Mouse (Mus musculus): ENCODE results near the gene Cd96. TPM values are rescaled to one million over a fixed set of nuclear protein-coding genes. Genes with fewer than 3 reads are reported as not detected.

Cd96 gene
- polyA plus RNA-seq, 1 experiment from 2014 or later = not detected

DNA sequence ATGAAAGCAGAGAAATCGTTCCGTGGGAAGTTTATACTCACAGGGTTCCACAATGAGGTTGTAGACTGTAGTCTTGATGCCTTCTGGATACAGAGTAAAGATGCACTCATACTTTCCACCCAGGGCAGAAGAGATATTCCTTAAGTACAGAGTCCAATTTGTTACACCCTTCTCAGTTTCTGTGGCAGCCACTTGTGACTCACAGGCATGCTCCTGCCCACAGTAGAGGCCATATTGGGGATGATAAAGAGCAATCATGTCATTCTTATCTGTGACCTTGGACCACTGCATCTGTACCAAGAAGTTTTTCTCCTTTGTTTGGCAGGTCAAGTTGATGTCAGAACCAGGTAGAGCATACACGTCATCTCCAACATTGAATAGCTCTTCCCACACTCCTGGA is 2.4 kb downstream of the Cd96 start:
- Histone ChIP-seq H3K27ac (ENCODE audit: low read length) (no peak overlapping the region), H3K4me1 (replicated peaks; ENCODE audit: control insufficient read depth, insufficient read depth, low read length) (no peaks in the 10 kb centered on the region), H3K9me3 (ENCODE audit: control insufficient read depth, low read length) (no peaks in the 10 kb centered on the region), H3K4me3 (replicated peaks; ENCODE audit: low read length) (no peak overlapping the region), H3K36me3 (ENCODE audit: control insufficient read depth, insufficient read depth) (no peaks in the 10 kb centered on the region), H3K27me3 (replicated peaks; ENCODE audit: control insufficient read depth, insufficient read depth, low read length) (no peaks in the 10 kb centered on the region), H3K9ac (replicated peaks; ENCODE audit: low read depth, low read length) (no peak overlapping the region), H3K4me2 (ENCODE audit: low read length) (no peak overlapping the region)
- 92% methylated on average over 3 of the region's 3 CpGs for WGBS
- no peak for ATAC-seq

- no peak for ATAC-seq
- H3K4me2 ChIP-seq (ENCODE audit: low read length) = no peak overlapping the region
- 81% methylated on average over 2 of the region's 2 CpGs for WGBS
- H3K4me3 ChIP-seq (replicated peaks; ENCODE audit: low read length) = no peak overlapping the region
- no peaks in the 10 kb centered on the region for H3K9me3 ChIP-seq (ENCODE audit: control insufficient read depth, low read length)
- no peaks in the 10 kb centered on the region for H3K27me3 ChIP-seq (replicated peaks; ENCODE audit: control insufficient read depth, insufficient read depth, low read length)
- no peaks in the 10 kb centered on the region for H3K36me3 ChIP-seq (ENCODE audit: control insufficient read depth, insufficient read depth)
- no peak overlapping the region for H3K9ac ChIP-seq (replicated peaks; ENCODE audit: low read depth, low read length)
- no peak overlapping the region for H3K27ac ChIP-seq (ENCODE audit: low read length)
- H3K4me1 ChIP-seq (replicated peaks; ENCODE audit: control insufficient read depth, insufficient read depth, low read length) = no peaks in the 10 kb centered on the region
These were observed 5.3 kb downstream of the Cd96 start for GRCm38 (mm10) chr16:46114727-46115126.

DNA sequence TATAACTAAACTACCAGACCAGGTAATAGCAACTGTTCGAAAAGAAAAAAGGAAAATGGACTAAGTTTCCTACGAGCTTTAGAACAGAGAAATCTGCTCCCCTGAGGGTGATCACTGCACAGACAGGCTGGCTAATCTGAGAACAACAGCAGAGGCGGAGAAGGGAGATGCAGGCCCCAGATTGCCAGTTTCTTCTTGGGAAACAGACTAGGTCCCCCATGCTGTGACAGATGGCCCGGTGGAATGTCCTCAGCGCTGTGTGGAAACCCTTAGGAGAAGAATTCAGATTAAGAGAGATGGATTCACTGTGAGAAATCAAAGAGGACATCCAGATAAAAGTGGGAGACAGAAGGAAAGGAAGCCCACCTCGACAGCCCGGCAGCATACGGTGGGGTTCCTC is 10.5 kb downstream of the Cd96 start:
- no peaks in the 10 kb centered on the region for H3K9me3 ChIP-seq (ENCODE audit: control insufficient read depth, low read length)
- no peaks in the 10 kb centered on the region for H3K36me3 ChIP-seq (ENCODE audit: control insufficient read depth, insufficient read depth)
- H3K4me1 ChIP-seq (replicated peaks; ENCODE audit: control insufficient read depth, insufficient read depth, low read length) = no peaks in the 10 kb centered on the region
- 64% methylated on average over 8 of the region's 8 CpGs for WGBS
- H3K9ac ChIP-seq (replicated peaks; ENCODE audit: low read depth, low read length) = no peak overlapping the region
- H3K4me3 ChIP-seq (replicated peaks; ENCODE audit: low read length) = no peak overlapping the region
- H3K4me2 ChIP-seq (ENCODE audit: low read length) = no peak overlapping the region
- no peak overlapping the region for H3K27ac ChIP-seq (ENCODE audit: low read length)
- no peaks in the 10 kb centered on the region for H3K27me3 ChIP-seq (replicated peaks; ENCODE audit: control insufficient read depth, insufficient read depth, low read length)
- ATAC-seq = no peak

GRCm38 (mm10) chr16:46107431-46107830 is 12.6 kb downstream of the Cd96 start:
- H3K27ac ChIP-seq (ENCODE audit: low read length) = no peak overlapping the region
- H3K9ac ChIP-seq (replicated peaks; ENCODE audit: low read depth, low read length) = no peak overlapping the region
- H3K4me1 ChIP-seq (replicated peaks; ENCODE audit: control insufficient read depth, insufficient read depth, low read length) = no peaks in the 10 kb centered on the region
- H3K4me2 ChIP-seq (ENCODE audit: low read length) = no peak overlapping the region
- no peaks in the 10 kb centered on the region for H3K36me3 ChIP-seq (ENCODE audit: control insufficient read depth, insufficient read depth)
- ATAC-seq = no peak
- no peak overlapping the region for H3K4me3 ChIP-seq (replicated peaks; ENCODE audit: low read length)
- H3K27me3 ChIP-seq (replicated peaks; ENCODE audit: control insufficient read depth, insufficient read depth, low read length) = no peaks in the 10 kb centered on the region
- H3K9me3 ChIP-seq (ENCODE audit: control insufficient read depth, low read length) = no peaks in the 10 kb centered on the region
- 51% methylated on average over 4 of the region's 4 CpGs for WGBS

- no peaks in the 10 kb centered on the region for H3K4me1 ChIP-seq (replicated peaks; ENCODE audit: control insufficient read depth, insufficient read depth, low read length)
- ATAC-seq = no peak
These were observed 15.6 kb downstream of the Cd96 start for GRCm38 (mm10) chr16:46104491-46104890.

DNA sequence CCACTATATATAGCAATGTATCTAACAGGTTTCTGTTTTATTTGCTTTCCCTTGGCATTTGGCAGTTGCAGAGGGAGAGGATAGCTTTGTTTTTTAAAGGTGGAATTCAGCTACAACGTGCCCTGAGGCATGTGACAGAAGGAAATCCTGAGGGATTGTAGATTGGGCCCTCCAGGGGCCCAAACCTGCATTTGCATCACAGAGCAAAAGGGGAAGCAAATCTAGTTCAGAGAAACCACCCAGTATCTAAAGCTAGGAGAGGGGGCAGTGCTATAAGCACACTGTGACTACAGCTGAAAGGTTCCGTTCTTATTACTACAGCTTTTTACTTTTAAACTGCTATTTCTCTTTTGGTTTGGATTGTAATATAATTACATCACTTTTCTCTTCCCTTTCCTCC is 18.3 kb downstream of the Cd96 start:
- no peak overlapping the region for H3K4me3 ChIP-seq (replicated peaks; ENCODE audit: low read length)
- H3K27me3 ChIP-seq (replicated peaks; ENCODE audit: control insufficient read depth, insufficient read depth, low read length) = 0 out of 2 replicates have a peak, but pooled peaks cover 2% of the 10 kb centered on the region
- WGBS = 44% methylated on average over 2 of the region's 2 CpGs
- no peak overlapping the region for H3K4me2 ChIP-seq (ENCODE audit: low read length)
- ATAC-seq = no peak
- H3K36me3 ChIP-seq (ENCODE audit: control insufficient read depth, insufficient read depth) = no peaks in the 10 kb centered on the region
- no peak overlapping the region for H3K9ac ChIP-seq (replicated peaks; ENCODE audit: low read depth, low read length)
- no peaks in the 10 kb centered on the region for H3K4me1 ChIP-seq (replicated peaks; ENCODE audit: control insufficient read depth, insufficient read depth, low read length)
- H3K27ac ChIP-seq (ENCODE audit: low read length) = no peak overlapping the region
- H3K9me3 ChIP-seq (ENCODE audit: control insufficient read depth, low read length) = no peaks in the 10 kb centered on the region

More at GRCm38 (mm10) chr16:46104491-46104890, 15.6 kb downstream of the Cd96 start:
- H3K27ac ChIP-seq (ENCODE audit: low read length) = no peak overlapping the region
- 0 out of 2 replicates have a peak, but pooled peaks cover 2% of the 10 kb centered on the region for H3K27me3 ChIP-seq (replicated peaks; ENCODE audit: control insufficient read depth, insufficient read depth, low read length)
- no peak overlapping the region for H3K9ac ChIP-seq (replicated peaks; ENCODE audit: low read depth, low read length)
- no peaks in the 10 kb centered on the region for H3K36me3 ChIP-seq (ENCODE audit: control insufficient read depth, insufficient read depth)
- H3K4me2 ChIP-seq (ENCODE audit: low read length) = no peak overlapping the region
- 84% methylated on average over 9 of the region's 9 CpGs for WGBS
- H3K9me3 ChIP-seq (ENCODE audit: control insufficient read depth, low read length) = no peaks in the 10 kb centered on the region
- no peak overlapping the region for H3K4me3 ChIP-seq (replicated peaks; ENCODE audit: low read length)

DNA sequence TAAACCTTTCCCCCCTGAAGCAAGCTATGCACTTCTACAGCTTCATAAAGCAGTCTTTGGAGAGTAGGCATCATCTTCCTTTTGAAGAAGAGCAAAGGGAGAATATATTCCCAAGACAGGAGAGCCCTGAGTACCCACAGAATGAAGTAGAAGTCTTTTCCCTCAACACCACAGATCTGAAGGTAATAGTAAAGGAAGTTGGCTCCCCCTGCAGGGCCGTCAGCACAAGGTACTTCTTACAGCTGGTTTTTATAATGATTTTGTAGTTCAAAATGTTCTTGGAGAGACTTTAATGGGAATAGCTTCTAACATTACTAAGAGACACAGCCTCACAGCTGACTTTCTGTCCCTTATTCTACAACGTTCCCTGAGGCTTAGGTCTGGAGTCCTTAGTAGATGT is 19.8 kb downstream of the Cd96 start:
- ATAC-seq = no peak
- no peak overlapping the region for H3K27ac ChIP-seq (ENCODE audit: low read length)
- no peaks in the 10 kb centered on the region for H3K36me3 ChIP-seq (ENCODE audit: control insufficient read depth, insufficient read depth)
- H3K4me2 ChIP-seq (ENCODE audit: low read length) = no peak overlapping the region
- 71% methylated on average over 2 of the region's 2 CpGs for WGBS
- H3K9me3 ChIP-seq (ENCODE audit: control insufficient read depth, low read length) = no peaks in the 10 kb centered on the region
- 0 out of 2 replicates have a peak, but pooled peaks cover 2% of the 10 kb centered on the region for H3K27me3 ChIP-seq (replicated peaks; ENCODE audit: control insufficient read depth, insufficient read depth, low read length)
- no peak overlapping the region for H3K4me3 ChIP-seq (replicated peaks; ENCODE audit: low read length)
- no peak overlapping the region for H3K9ac ChIP-seq (replicated peaks; ENCODE audit: low read depth, low read length)
- no peaks in the 10 kb centered on the region for H3K4me1 ChIP-seq (replicated peaks; ENCODE audit: control insufficient read depth, insufficient read depth, low read length)

GRCm38 (mm10) chr16:46097421-46097820 is 22.6 kb downstream of the Cd96 start:
- no peaks in the 10 kb centered on the region for H3K4me1 ChIP-seq (replicated peaks; ENCODE audit: control insufficient read depth, insufficient read depth, low read length)
- H3K27ac ChIP-seq (ENCODE audit: low read length) = no peak overlapping the region
- no peaks in the 10 kb centered on the region for H3K36me3 ChIP-seq (ENCODE audit: control insufficient read depth, insufficient read depth)
- ATAC-seq = peak; percentile 76
- no peak overlapping the region for H3K4me2 ChIP-seq (ENCODE audit: low read length)
- 54% methylated on average over 9 of the region's 9 CpGs for WGBS
- H3K4me3 ChIP-seq (replicated peaks; ENCODE audit: low read length) = no peak overlapping the region
- H3K9me3 ChIP-seq (ENCODE audit: control insufficient read depth, low read length) = no peaks in the 10 kb centered on the region
- H3K27me3 ChIP-seq (replicated peaks; ENCODE audit: control insufficient read depth, insufficient read depth, low read length) = 0 out of 2 replicates have a peak, but pooled peaks cover 2% of the 10 kb centered on the region
- no peak overlapping the region for H3K9ac ChIP-seq (replicated peaks; ENCODE audit: low read depth, low read length)

GRCm38 (mm10) chr16:46094478-46094877 is 25.6 kb downstream of the Cd96 start:
- no peak overlapping the region for H3K27ac ChIP-seq (ENCODE audit: low read length)
- H3K36me3 ChIP-seq (ENCODE audit: control insufficient read depth, insufficient read depth) = no peaks in the 10 kb centered on the region
- no peak overlapping the region for H3K4me2 ChIP-seq (ENCODE audit: low read length)
- no peaks in the 10 kb centered on the region for H3K27me3 ChIP-seq (replicated peaks; ENCODE audit: control insufficient read depth, insufficient read depth, low read length)
- no peak overlapping the region for H3K4me3 ChIP-seq (replicated peaks; ENCODE audit: low read length)
- 52% methylated on average over 2 of the region's 2 CpGs for WGBS
- no peaks in the 10 kb centered on the region for H3K4me1 ChIP-seq (replicated peaks; ENCODE audit: control insufficient read depth, insufficient read depth, low read length)
- no peak overlapping the region for H3K9ac ChIP-seq (replicated peaks; ENCODE audit: low read depth, low read length)
- H3K9me3 ChIP-seq (ENCODE audit: control insufficient read depth, low read length) = no peaks in the 10 kb centered on the region
- ATAC-seq = no peak

GRCm38 (mm10) chr16:46092935-46093334 is 27.1 kb downstream of the Cd96 start:
- H3K4me3 ChIP-seq (replicated peaks; ENCODE audit: low read length) = no peak overlapping the region
- H3K9me3 ChIP-seq (ENCODE audit: control insufficient read depth, low read length) = no peaks in the 10 kb centered on the region
- WGBS = 73% methylated on average over 2 of the region's 2 CpGs
- no peak overlapping the region for H3K9ac ChIP-seq (replicated peaks; ENCODE audit: low read depth, low read length)
- H3K4me1 ChIP-seq (replicated peaks; ENCODE audit: control insufficient read depth, insufficient read depth, low read length) = no peaks in the 10 kb centered on the region
- peak; percentile 31; the same call in 1 of the 2 replicates for ATAC-seq
- H3K27ac ChIP-seq (ENCODE audit: low read length) = no peak overlapping the region
- H3K27me3 ChIP-seq (replicated peaks; ENCODE audit: control insufficient read depth, insufficient read depth, low read length) = no peaks in the 10 kb centered on the region
- no peak overlapping the region for H3K4me2 ChIP-seq (ENCODE audit: low read length)
- H3K36me3 ChIP-seq (ENCODE audit: control insufficient read depth, insufficient read depth) = no peaks in the 10 kb centered on the region

Measured in forebrain, embryonic 16.5 days (tissue).